Mouse (Mus musculus) embryonic fibroblast, embryonic 13.5 days (primary cell): ENCODE results near the gene Hspb8.

Experiments
- CTCF ChIP-seq: IDR thresholded peaks from 2 replicates; pipeline ENCODE4 v1.5.1; 2011; ENCODE audit warnings: mild to moderate bottlenecking, control low read depth, low read length, moderate library complexity, borderline replicate concordance; ENCODE audit not compliant: insufficient read depth
- POLR2A ChIP-seq: IDR thresholded peaks from 2 replicates; pipeline ENCODE4 v1.6.1; 2011; ENCODE audit warnings: low read depth, mild to moderate bottlenecking, control low read depth, low read length, moderate library complexity

- TF ChIP-seq POLR2A, result no peak
- TF ChIP-seq CTCF, result no peak
Measured at GRCm38 (mm10) chr5:116386020-116386419, 36.6 kb downstream of the Hspb8 start.
